Mouse (Mus musculus) stomach, embryonic 15.5 days (tissue): ENCODE results near the gene Cnnm3. TPM values are rescaled to one million over a fixed set of nuclear protein-coding genes. Genes with fewer than 3 reads are reported as not detected.

Experiments
- ATAC-seq: fragments of 200-750 bp; cut with Nextera tagmentation; 2 replicates; pipeline ENCODE4 v1.8.0; 2017; ENCODE audit warnings: low read depth, moderate number of reproducible peaks, moderate TSS enrichment; ENCODE audit not compliant: insufficient read depth, low FRiP score
- H3K27ac ChIP-seq: fragments of 300-500 bp; sonication (generic); 2 replicates; pipeline ENCODE4 v1.5.1; 2015; ENCODE audit warnings: mild to moderate bottlenecking, inconsistent platforms
- H3K27me3 ChIP-seq: fragments of 300-500 bp; sonication (generic); replicated peaks from 2 replicates; pipeline ENCODE4 v1.6.1; 2015; ENCODE audit warnings: inconsistent platforms
- H3K36me3 ChIP-seq: fragments of 300-500 bp; sonication (generic); 2 replicates; pipeline ENCODE4 v1.6.1; 2015; ENCODE audit warnings: inconsistent platforms
- H3K4me1 ChIP-seq: fragments of 300-500 bp; sonication (generic); 2 replicates; pipeline ENCODE4 v1.6.1; 2015; ENCODE audit warnings: inconsistent platforms
- H3K4me2 ChIP-seq: fragments of 300-500 bp; sonication (generic); 2 replicates; pipeline ENCODE4 v1.6.1; 2015; ENCODE audit warnings: mild to moderate bottlenecking, inconsistent platforms
- H3K4me3 ChIP-seq: fragments of 300-500 bp; sonication (generic); replicated peaks from 2 replicates; pipeline ENCODE4 v1.5.1; 2015; ENCODE audit warnings: inconsistent platforms
- H3K9ac ChIP-seq: fragments of 300-500 bp; sonication (generic); 2 replicates; pipeline ENCODE4 v1.6.1; 2015; ENCODE audit warnings: inconsistent platforms
- H3K9me3 ChIP-seq: fragments of 300-500 bp; sonication (generic); 2 replicates; pipeline ENCODE4 v1.6.1; 2016; ENCODE audit warnings: inconsistent platforms
- WGBS: fragments of 180-500 bp; shearing (Covaris S2); methylation state at CpG from one replicate; pipeline ENCODE4 v1.1.7; 2015; 5-methylcytosine and 5-hydroxymethylcytosine counted together
- polyA plus RNA-seq: library from polyadenylated mRNA; unstranded; fragments of >200 nt; fragmentation: Nextera tagmentation; extraction: Ambion mirVana; gene quantifications from 2 replicates; pipeline ENCODE4 v1.2.1, GENCODE M21; 2015

Gene Cnnm3
- polyA plus RNA-seq, 1 experiment from 2014 or later: 3.6 TPM

DNA sequence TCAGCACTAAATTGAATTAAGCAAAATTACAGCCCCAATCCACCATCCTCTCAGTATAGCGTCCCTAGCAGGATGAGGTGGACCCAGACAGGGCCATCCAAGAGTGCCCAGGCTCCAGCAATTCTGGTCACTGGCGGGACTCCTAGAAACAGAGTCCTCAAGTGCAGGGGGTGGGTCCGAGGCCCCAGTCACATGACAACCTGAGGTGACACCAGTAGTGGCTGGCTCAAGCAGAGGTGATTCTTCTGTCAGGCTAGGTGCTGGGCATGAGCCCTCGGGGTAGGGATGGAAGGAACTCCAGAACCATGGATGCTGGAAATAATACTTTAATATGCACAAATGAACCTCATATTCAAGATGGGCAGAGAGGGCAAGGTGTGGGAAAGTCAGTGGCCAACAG, 50.7 kb downstream of the Cnnm3 start:
- Histone ChIP-seq H3K36me3 (no peaks in the 10 kb centered on the region), H3K27ac (no peak overlapping the region), H3K4me2 (no peak overlapping the region), H3K4me3 (no peak overlapping the region), H3K27me3 (no peaks in the 10 kb centered on the region), H3K4me1 (peaks cover 27% of the 10 kb centered on the region), H3K9me3 (no peaks in the 10 kb centered on the region), H3K9ac (no peak overlapping the region)
- no peak for ATAC-seq
- 75% methylated on average over 4 of the region's 4 CpGs for WGBS

DNA sequence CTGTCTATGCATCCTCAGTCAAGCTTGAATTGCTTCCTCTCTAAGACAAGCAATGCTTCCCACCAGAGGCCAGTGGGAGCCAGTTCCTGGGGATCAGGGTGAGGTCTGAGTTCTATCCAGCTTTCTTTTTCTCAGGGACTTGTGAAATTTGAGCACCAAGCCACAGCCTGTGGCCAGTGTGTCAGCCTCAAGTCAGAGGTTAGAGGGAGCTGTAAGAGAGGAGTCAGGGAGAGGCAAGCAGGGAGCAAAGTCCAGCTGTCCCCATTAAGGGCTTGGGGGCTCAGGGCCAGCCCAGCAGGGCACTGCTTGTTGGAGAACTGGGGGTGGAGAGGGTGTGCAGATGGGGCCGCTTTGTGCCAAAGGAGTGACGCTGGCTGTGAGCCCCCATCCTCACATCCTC, 51.5 kb downstream of the Cnnm3 start:
- ATAC-seq: no peak
- no peak overlapping the region for H3K4me3 ChIP-seq
- H3K9me3 ChIP-seq: no peaks in the 10 kb centered on the region
- H3K9ac ChIP-seq: no peak overlapping the region
- WGBS: 83% methylated on average over 2 of the region's 2 CpGs
- H3K36me3 ChIP-seq: no peaks in the 10 kb centered on the region
- H3K4me2 ChIP-seq: no peak overlapping the region
- H3K4me1 ChIP-seq: peaks cover 32% of the 10 kb centered on the region
- no peak overlapping the region for H3K27ac ChIP-seq
- no peaks in the 10 kb centered on the region for H3K27me3 ChIP-seq

DNA sequence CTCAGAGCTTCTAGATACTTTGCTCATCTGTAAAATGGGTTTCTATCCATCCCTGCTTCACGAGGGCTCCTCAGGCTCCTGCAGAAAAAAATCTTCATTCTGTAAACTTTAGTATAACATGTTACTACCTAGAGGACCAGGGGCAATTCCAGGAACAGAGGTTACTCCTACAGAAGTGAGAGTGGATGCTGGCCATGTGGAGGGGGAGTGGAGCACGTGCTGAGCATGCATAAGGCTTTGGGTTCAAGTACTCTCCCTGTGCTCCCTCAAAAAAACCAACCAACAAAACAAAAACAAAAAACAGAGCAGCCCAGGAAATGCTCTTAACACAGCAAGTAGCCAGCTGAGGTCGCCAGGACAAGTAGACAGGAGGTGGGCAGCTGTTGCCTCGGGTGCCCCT, 52.0 kb downstream of the Cnnm3 start:
- no peaks in the 10 kb centered on the region for H3K36me3 ChIP-seq
- H3K27ac ChIP-seq: no peak overlapping the region
- WGBS: 70% methylated on average over 4 of the region's 4 CpGs
- no peak for ATAC-seq
- H3K4me3 ChIP-seq: no peak overlapping the region
- H3K9me3 ChIP-seq: no peaks in the 10 kb centered on the region
- no peak overlapping the region for H3K9ac ChIP-seq
- H3K27me3 ChIP-seq: no peaks in the 10 kb centered on the region
- no peak overlapping the region for H3K4me2 ChIP-seq
- peaks cover 34% of the 10 kb centered on the region for H3K4me1 ChIP-seq

- no peak for ATAC-seq
- no peaks in the 10 kb centered on the region for H3K27me3 ChIP-seq
- H3K9ac ChIP-seq: no peak overlapping the region
- H3K4me3 ChIP-seq: no peak overlapping the region
- no peaks in the 10 kb centered on the region for H3K36me3 ChIP-seq
- H3K27ac ChIP-seq: no peak overlapping the region
- WGBS: 72% methylated on average over 6 of the region's 6 CpGs
- no peak overlapping the region for H3K4me2 ChIP-seq
- peaks cover 32% of the 10 kb centered on the region for H3K4me1 ChIP-seq
- H3K9me3 ChIP-seq: no peaks in the 10 kb centered on the region
Measured at GRCm38 (mm10) chr1:36564101-36564500, 52.4 kb downstream of the Cnnm3 start.

DNA sequence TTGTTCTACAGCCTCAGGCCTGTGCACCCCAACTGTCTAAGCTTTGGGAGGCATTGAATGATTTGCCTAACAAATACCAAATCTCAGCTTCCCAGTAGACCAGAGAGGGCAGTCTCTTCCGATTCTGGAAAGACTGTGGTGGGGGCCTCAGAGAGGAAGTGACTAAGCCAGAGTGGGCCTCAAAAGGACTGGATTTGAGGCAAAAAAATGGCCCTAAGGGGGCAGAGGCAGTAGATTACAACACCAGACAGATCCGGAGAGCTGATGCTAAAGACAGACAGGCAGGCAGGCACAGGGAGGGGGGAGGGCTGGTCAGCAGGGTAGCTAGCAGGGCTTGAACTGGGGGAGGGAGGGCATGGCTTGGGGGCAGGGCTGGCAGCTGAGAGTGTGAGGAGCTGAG, 54.8 kb downstream of the Cnnm3 start:
- Histone ChIP-seq H3K36me3 (no peaks in the 10 kb centered on the region), H3K4me2 (no peak overlapping the region), H3K27ac (no peak overlapping the region), H3K9ac (no peak overlapping the region), H3K4me1 (peaks cover 38% of the 10 kb centered on the region), H3K27me3 (no peaks in the 10 kb centered on the region), H3K9me3 (no peaks in the 10 kb centered on the region), H3K4me3 (no peak overlapping the region)
- ATAC-seq: no peak
- WGBS: 21% methylated on average over 2 of the region's 2 CpGs

- no peaks in the 10 kb centered on the region for H3K27me3 ChIP-seq
- whole genome bisulfite sequencing: 39% methylated on average over 21 of the region's 21 CpGs
- peaks cover 34% of the 10 kb centered on the region for H3K4me1 ChIP-seq
- H3K36me3 ChIP-seq: no peaks in the 10 kb centered on the region
- H3K9ac ChIP-seq: no peak overlapping the region
- no peak overlapping the region for H3K4me2 ChIP-seq
- H3K27ac ChIP-seq: peak overlapping the region; percentile 74
- ATAC-seq: no peak
- no peaks in the 10 kb centered on the region for H3K9me3 ChIP-seq
- H3K4me3 ChIP-seq: no peak overlapping the region
Measured at GRCm38 (mm10) chr1:36567818-36568603, 56.3 kb downstream of the Cnnm3 start.

GRCm38 (mm10) chr1:36568776-36569175, 57.1 kb downstream of the Cnnm3 start:
- H3K4me2 ChIP-seq: no peak overlapping the region
- H3K4me1 ChIP-seq: peaks cover 38% of the 10 kb centered on the region
- no peak overlapping the region for H3K9ac ChIP-seq
- peak overlapping the region; percentile 74 for H3K27ac ChIP-seq
- no peaks in the 10 kb centered on the region for H3K36me3 ChIP-seq
- H3K4me3 ChIP-seq: no peak overlapping the region
- H3K9me3 ChIP-seq: no peaks in the 10 kb centered on the region
- no peak for ATAC-seq
- H3K27me3 ChIP-seq: no peaks in the 10 kb centered on the region
- WGBS: 53% methylated on average over 4 of the region's 4 CpGs

DNA sequence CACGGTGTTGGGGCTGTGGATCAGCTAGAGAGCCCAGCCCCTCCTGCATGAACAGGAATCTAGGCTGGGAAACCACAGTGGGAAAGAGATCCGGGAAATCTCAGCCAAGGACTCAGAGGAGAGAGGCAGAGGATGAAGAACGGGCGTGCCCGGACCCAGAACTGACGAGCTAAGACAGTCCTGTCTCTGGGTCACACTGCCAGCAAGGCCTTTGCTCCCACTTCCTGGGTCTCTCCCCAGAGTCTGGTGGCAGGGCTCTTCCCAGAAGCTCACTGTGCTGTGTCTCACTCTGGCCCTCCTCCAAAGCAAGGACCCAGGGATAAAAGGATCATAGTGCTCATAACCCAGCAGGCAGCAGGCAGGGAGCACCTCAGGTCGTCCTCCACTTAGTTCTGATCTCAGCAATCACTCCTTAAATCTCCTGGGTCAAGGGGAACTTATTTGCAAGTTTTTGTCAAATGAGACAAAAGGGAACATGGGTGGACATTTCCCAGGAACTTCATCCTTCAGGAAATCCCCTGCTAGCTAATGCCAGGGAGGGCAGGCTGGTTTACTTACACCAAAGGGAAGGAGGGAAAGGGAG, 58.1 kb downstream of the Cnnm3 start:
- H3K27me3 ChIP-seq: no peaks in the 10 kb centered on the region
- no peak overlapping the region for H3K9ac ChIP-seq
- peaks cover 48% of the 10 kb centered on the region for H3K4me1 ChIP-seq
- H3K9me3 ChIP-seq: no peaks in the 10 kb centered on the region
- no peak for ATAC-seq
- 46% methylated on average over 7 of the region's 7 CpGs for WGBS
- peak overlapping the region; percentile 74 for H3K27ac ChIP-seq
- no peaks in the 10 kb centered on the region for H3K36me3 ChIP-seq
- no peak overlapping the region for H3K4me2 ChIP-seq
- H3K4me3 ChIP-seq: no peak overlapping the region

GRCm38 (mm10) chr1:36570320-36570719, 58.7 kb downstream of the Cnnm3 start:
- Histone ChIP-seq H3K4me3 (no peak overlapping the region), H3K9me3 (no peaks in the 10 kb centered on the region), H3K4me2 (no peak overlapping the region), H3K9ac (no peak overlapping the region), H3K27me3 (no peaks in the 10 kb centered on the region), H3K27ac (0 out of 2 replicates have a peak overlapping the region, but pooled peaks have one; percentile 74), H3K4me1 (peaks cover 49% of the 10 kb centered on the region), H3K36me3 (no peaks in the 10 kb centered on the region)
- WGBS: 83% methylated on average over 5 of the region's 5 CpGs
- ATAC-seq: 0 out of 2 replicates have a peak, but pooled peaks have one; percentile 9

DNA sequence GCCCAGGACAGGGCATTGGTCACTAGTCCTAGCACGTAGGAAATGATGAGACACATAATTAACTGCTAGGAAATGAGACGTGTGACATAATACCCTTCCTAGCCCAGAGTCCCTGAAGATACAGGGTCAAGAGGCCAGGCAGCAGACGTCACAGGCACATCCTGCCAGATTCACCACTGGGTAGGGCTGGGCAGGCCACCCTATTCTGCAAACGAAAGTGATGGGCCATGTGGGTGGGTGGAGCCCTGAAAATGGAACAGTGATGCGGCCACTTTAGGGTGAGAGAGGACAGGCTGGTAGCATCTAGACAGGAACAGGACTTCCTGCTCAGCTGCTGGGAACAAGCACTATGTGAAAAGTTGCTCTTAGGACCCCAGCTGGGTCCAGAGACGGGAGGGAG, 60.0 kb downstream of the Cnnm3 start:
- no peak for ATAC-seq
- Histone ChIP-seq H3K9me3 (no peaks in the 10 kb centered on the region), H3K27me3 (no peaks in the 10 kb centered on the region), H3K27ac (peak overlapping the region; percentile 41; the same call in 1 of the 2 replicates), H3K36me3 (no peaks in the 10 kb centered on the region), H3K4me1 (peaks cover 57% of the 10 kb centered on the region), H3K4me3 (no peak overlapping the region), H3K9ac (no peak overlapping the region), H3K4me2 (no peak overlapping the region)
- 49% methylated on average over 6 of the region's 6 CpGs for WGBS

DNA sequence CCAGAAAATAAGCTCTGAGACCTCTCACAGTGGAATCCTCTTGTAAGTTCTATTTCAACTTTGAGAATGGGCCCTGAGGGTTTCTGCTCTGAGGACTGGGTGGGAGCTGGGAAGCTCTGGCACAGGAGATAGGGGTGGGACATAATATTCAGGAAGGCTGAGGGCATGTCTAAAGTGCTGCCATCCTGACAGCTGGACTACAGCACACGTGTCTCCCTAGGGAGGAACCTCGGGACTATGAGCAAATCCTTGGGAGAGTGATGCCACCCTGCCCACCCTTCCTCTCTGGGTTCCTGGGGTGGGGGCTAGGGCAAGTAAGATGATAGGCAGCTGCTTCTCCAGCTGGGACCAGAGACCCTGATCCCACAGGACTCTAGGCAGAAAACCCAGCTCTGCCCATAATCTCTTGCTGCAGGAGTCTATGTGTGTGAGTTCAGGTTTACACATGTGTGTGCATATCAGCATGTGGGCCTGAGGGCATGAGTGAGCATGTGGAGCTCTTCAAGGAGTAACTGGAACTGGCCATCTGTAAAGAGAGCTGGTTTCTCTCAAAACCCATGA, 60.6 kb downstream of the Cnnm3 start:
- peaks cover 63% of the 10 kb centered on the region for H3K4me1 ChIP-seq
- peak overlapping the region; percentile 41; the same call in 1 of the 2 replicates for H3K27ac ChIP-seq
- H3K36me3 ChIP-seq: no peaks in the 10 kb centered on the region
- no peak for ATAC-seq
- 48% methylated on average over 2 of the region's 2 CpGs for WGBS
- H3K4me3 ChIP-seq: no peak overlapping the region
- no peaks in the 10 kb centered on the region for H3K27me3 ChIP-seq
- no peak overlapping the region for H3K9ac ChIP-seq
- no peak overlapping the region for H3K4me2 ChIP-seq
- H3K9me3 ChIP-seq: no peaks in the 10 kb centered on the region

GRCm38 (mm10) chr1:36572709-36573108, 61.0 kb downstream of the Cnnm3 start:
- ATAC-seq: no peak
- Histone ChIP-seq H3K27me3 (no peaks in the 10 kb centered on the region), H3K9me3 (no peaks in the 10 kb centered on the region), H3K27ac (0 out of 2 replicates have a peak overlapping the region, but pooled peaks have one; percentile 85), H3K4me3 (no peak overlapping the region), H3K36me3 (no peaks in the 10 kb centered on the region), H3K4me1 (peaks cover 64% of the 10 kb centered on the region), H3K9ac (no peak overlapping the region), H3K4me2 (no peak overlapping the region)
- 63% methylated on average over 1 of the region's 1 CpGs for WGBS
